14 mouse cellular contexts compared by ENCODE assay signal in the genomic region with DNA sequence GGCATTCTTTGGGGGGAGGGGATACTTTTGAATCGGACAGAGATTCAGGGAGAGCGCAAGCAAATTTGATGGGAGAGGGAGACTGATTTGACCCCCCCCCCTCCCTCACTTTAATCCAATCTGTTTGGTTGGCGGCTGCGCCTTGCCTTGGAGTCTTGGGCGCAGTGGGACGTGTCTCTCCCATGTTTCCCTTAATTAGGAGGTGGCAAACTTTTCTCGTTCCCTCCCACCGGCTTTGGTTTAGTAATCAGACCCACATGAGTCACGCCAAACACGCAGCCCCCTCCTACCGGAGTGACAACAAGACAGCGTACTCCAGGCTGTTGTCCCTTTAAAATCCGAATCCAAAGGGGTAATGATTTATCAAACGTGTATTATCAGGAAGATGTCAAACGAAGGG. TPM values are rescaled to one million over a fixed set of nuclear protein-coding genes. Genes with fewer than 3 reads are reported as not detected.
DNase-seq lines count a peak whose midpoint lies in the region; ATAC-seq and TF ChIP-seq lines count a peak whose summit lies in the region.
"Had no signal": no experiment of that assay in that cellular context is flagged by ENCODE, and none has a peak within 500 bp of the region (broad histone marks: within the 10 kb centered on the region; RNA-seq: fewer than 3 reads in every experiment).

Gene Slc6a5, plus strand, starts transcription at position 297 of the 400 bp plus-strand sequence.

- ATAC-seq in kidney, embryonic 16.5 days (ENCODE audit: low FRiP score, low TSS enrichment), result no peak
- ATAC-seq in hindbrain, embryonic 16.5 days, result peak; percentile 12; the same call in 1 of the 2 replicates
- no peak for ATAC-seq in neural tube, embryonic 13.5 days (ENCODE audit: low read depth)
- ATAC-seq in monocyte, adult 5-6 weeks (replicated peaks; ENCODE audit: insufficient number of reproducible peaks, low FRiP score, low TSS enrichment, poor library complexity, severe bottlenecking), result no peak
- no peak for ATAC-seq in activated CD4-positive, CD25-positive, alpha-beta regulatory T cell, adult 4 months

- no peak for TF ChIP-seq POLR2A in cerebellum, adult 2 months (IDR thresholded peaks at IDR 0.05; ENCODE audit: borderline replicate concordance, insufficient read depth, low read length)

- 0 out of 2 replicates have a peak within 1 kb of the TSS, but pooled peaks have one; percentile 12 for H3K4me2 ChIP-seq in kidney, embryonic 16.5 days (replicated peaks; ENCODE audit: low read depth, low read length)
- peak within 1 kb of the TSS; percentile 48 for H3K4me2 ChIP-seq in hindbrain, embryonic 16.5 days (ENCODE audit: low read length)
- peak within 1 kb of the TSS; percentile 61 for H3K4me2 ChIP-seq in neural tube, embryonic 13.5 days
- H3K4me2 ChIP-seq: embryonic facial prominence, embryonic 12.5 days; liver, embryonic 15.5 days had no signal

- WGBS in cerebellum, adult 2 months, result 4% methylated on average over 15 of the region's 15 CpGs
- WGBS in kidney, embryonic 16.5 days, result 1% methylated on average over 15 of the region's 15 CpGs
- WGBS in hindbrain, embryonic 16.5 days, result 0% methylated on average over 15 of the region's 15 CpGs
- WGBS in neural tube, embryonic 13.5 days, result 1% methylated on average over 15 of the region's 15 CpGs

- H3K9ac ChIP-seq in kidney, embryonic 16.5 days (replicated peaks; ENCODE audit: low read length), result no peak within 1 kb of the TSS
- H3K9ac ChIP-seq in hindbrain, embryonic 16.5 days (ENCODE audit: low read depth, low read length), result peak within 1 kb of the TSS; percentile 57
- H3K9ac ChIP-seq in neural tube, embryonic 13.5 days, result peak within 1 kb of the TSS; percentile 87
- H3K9ac ChIP-seq: embryonic facial prominence, embryonic 12.5 days; liver, embryonic 15.5 days had no signal

- H3K4me1 ChIP-seq in cerebellum, adult 2 months (ENCODE audit: control insufficient read depth, insufficient read depth, low read length), result no peaks in the 10 kb centered on the region
- H3K4me1 ChIP-seq in kidney, embryonic 16.5 days (ENCODE audit: insufficient read depth, low read length), result no peaks in the 10 kb centered on the region
- H3K4me1 ChIP-seq in hindbrain, embryonic 16.5 days (ENCODE audit: control insufficient read depth, insufficient read depth, low read depth, low read length), result peaks cover 7% of the 10 kb centered on the region
- H3K4me1 ChIP-seq in neural tube, embryonic 13.5 days (replicated peaks), result peaks cover 34% of the 10 kb centered on the region
- H3K4me1 ChIP-seq: embryonic facial prominence, embryonic 12.5 days; liver, embryonic 15.5 days had no signal

- no peak within 1 kb of the TSS for H3K27ac ChIP-seq in cerebellum, adult 2 months (ENCODE audit: insufficient read depth, low read length)
- H3K27ac ChIP-seq in kidney, embryonic 16.5 days (ENCODE audit: low read length), result no peak within 1 kb of the TSS
- peak within 1 kb of the TSS; percentile 71 for H3K27ac ChIP-seq in hindbrain, embryonic 16.5 days (ENCODE audit: low read depth, low read length)
- peak within 1 kb of the TSS; percentile 94 for H3K27ac ChIP-seq in neural tube, embryonic 13.5 days (replicated peaks)
- H3K27ac ChIP-seq: embryonic facial prominence, embryonic 12.5 days; layer of hippocampus, adult 2 months; liver, embryonic 15.5 days had no signal

- H3K36me3 ChIP-seq in kidney, embryonic 16.5 days (ENCODE audit: insufficient read depth, low read length), result no peaks in the 10 kb centered on the region
- H3K36me3 ChIP-seq in hindbrain, embryonic 16.5 days (ENCODE audit: control insufficient read depth, insufficient read depth, low read length), result no peaks in the 10 kb centered on the region
- H3K36me3 ChIP-seq in neural tube, embryonic 13.5 days, result no peaks in the 10 kb centered on the region
- H3K36me3 ChIP-seq: embryonic facial prominence, embryonic 12.5 days; liver, embryonic 15.5 days had no signal

- H3K9me3 ChIP-seq in kidney, embryonic 16.5 days (ENCODE audit: low read length), result no peaks in the 10 kb centered on the region
- H3K9me3 ChIP-seq in hindbrain, embryonic 16.5 days (ENCODE audit: control insufficient read depth, low read length), result no peaks in the 10 kb centered on the region
- H3K9me3 ChIP-seq in neural tube, embryonic 13.5 days, result no peaks in the 10 kb centered on the region
- H3K9me3 ChIP-seq: embryonic facial prominence, embryonic 12.5 days; liver, embryonic 15.5 days had no signal

- H3K4me3 ChIP-seq in cerebellum, adult 2 months (replicated peaks; ENCODE audit: insufficient read depth, low read depth, low read length), result no peak within 1 kb of the TSS
- 0 out of 2 replicates have a peak within 1 kb of the TSS, but pooled peaks have one; percentile 17 for H3K4me3 ChIP-seq in kidney, embryonic 16.5 days (ENCODE audit: low read length)
- H3K4me3 ChIP-seq in hindbrain, embryonic 16.5 days (ENCODE audit: low read length), result peak within 1 kb of the TSS; percentile 41
- H3K4me3 ChIP-seq in neural tube, embryonic 13.5 days, result peak within 1 kb of the TSS; percentile 52
- H3K4me3 ChIP-seq: embryonic facial prominence, embryonic 12.5 days; layer of hippocampus, adult 2 months; liver, embryonic 15.5 days had no signal

- DNase-seq in cerebellum, adult 2 months, result peak in 1 of 2 experiments; percentile 13
- no peak for DNase-seq in cerebellum, postnatal 4 days (ENCODE audit: low spot score in 2 of 2)
- no peak for DNase-seq in kidney, postnatal 36 days
- DNase-seq: cerebellum, adult 8-10 months had no signal

- peaks cover 13% of the 10 kb centered on the region; the same call in 1 of the 2 replicates for H3K27me3 ChIP-seq in cerebellum, adult 2 months (ENCODE audit: control insufficient read depth, insufficient read depth, low read length)
- peaks cover 100% of the 10 kb centered on the region for H3K27me3 ChIP-seq in kidney, embryonic 16.5 days (ENCODE audit: insufficient read depth, low read length)
- H3K27me3 ChIP-seq in hindbrain, embryonic 16.5 days (replicated peaks; ENCODE audit: control insufficient read depth, insufficient read depth, low read length), result peaks cover 32% of the 10 kb centered on the region
- peaks cover 98% of the 10 kb centered on the region for H3K27me3 ChIP-seq in neural tube, embryonic 13.5 days

- TF ChIP-seq CTCF in cerebellum, adult 2 months (IDR thresholded peaks at IDR 0.05; ENCODE audit: borderline replicate concordance, insufficient read depth, low read depth, low read length), result no peak

RNA-seq across cellular contexts. Expression of gene Slc6a5, which starts in this region (rescaled TPM):
- 49.4 and 71.8 TPM in 2 replicates for polyA plus RNA-seq in cerebellum, adult 2 months (2012; rRNA removed)
- polyA plus RNA-seq in kidney, embryonic 16.5 days (2015; fragmentation: Nextera tagmentation; extraction: Ambion mirVana), result 0.05 TPM in 1 of 2 replicates, not detected in the other
- 13.3 and 15.7 TPM in 2 replicates for polyA plus RNA-seq in hindbrain, embryonic 16.5 days (2015; fragmentation: Nextera tagmentation; extraction: Ambion mirVana)
- 14.3 and 14.4 TPM in 2 replicates for polyA plus RNA-seq in neural tube, embryonic 13.5 days (2015; fragmentation: Nextera tagmentation; extraction: Ambion mirVana)
- not detected in 3 replicates for total RNA-seq in monocyte, adult 5-6 weeks (2017)
- polyA plus RNA-seq in activated CD4-positive, CD25-positive, alpha-beta regulatory T cell, adult 4 months (2017; shearing (Covaris generic)), result not detected
- total RNA-seq: layer of hippocampus, adult 2 months had no signal
- polyA plus RNA-seq: heart, embryonic 16.5 days; intestine, embryonic 14.5 days; liver, embryonic 15.5 days had no signal

Comparison
In these comparisons a context has a peak if more than half of its experiments do, and no peak if none do; other contexts are left out.
1. RNA of gene Slc6a5 (polyA plus RNA-seq): 49.4 to 71.8 TPM in cerebellum, adult 2 months, 13.3 to 15.7 TPM in hindbrain, embryonic 16.5 days and 14.3 to 14.4 TPM in neural tube, embryonic 13.5 days; 0.05 TPM in kidney, embryonic 16.5 days and not detected in activated CD4-positive, CD25-positive, alpha-beta regulatory T cell, adult 4 months; every median in the first group is over 10 times any median in the second.
2. H3K27ac ChIP-seq: peak in hindbrain, embryonic 16.5 days (single experiment) and neural tube, embryonic 13.5 days (single experiment); none in cerebellum, adult 2 months (single experiment) and kidney, embryonic 16.5 days (single experiment).
3. Peak in every context shown above with its lines, with median percentiles within 50 percentile points of each other: H3K4me2 ChIP-seq.